Mouse (Mus musculus) urinary bladder, postnatal 10 days (tissue): ENCODE measurements at regions not wholly inside any gene's neighbourhood (a gene's known extent, or its start where the extent isn't known, plus 50 kb on each side); places are given as distances from the start of the nearest gene placed in this dataset.

Experiments
- DNase-seq: peaks from one replicate; pipeline ENCODE4 v3.0.0; 2022; ENCODE audit warnings: low spot score

DNA sequence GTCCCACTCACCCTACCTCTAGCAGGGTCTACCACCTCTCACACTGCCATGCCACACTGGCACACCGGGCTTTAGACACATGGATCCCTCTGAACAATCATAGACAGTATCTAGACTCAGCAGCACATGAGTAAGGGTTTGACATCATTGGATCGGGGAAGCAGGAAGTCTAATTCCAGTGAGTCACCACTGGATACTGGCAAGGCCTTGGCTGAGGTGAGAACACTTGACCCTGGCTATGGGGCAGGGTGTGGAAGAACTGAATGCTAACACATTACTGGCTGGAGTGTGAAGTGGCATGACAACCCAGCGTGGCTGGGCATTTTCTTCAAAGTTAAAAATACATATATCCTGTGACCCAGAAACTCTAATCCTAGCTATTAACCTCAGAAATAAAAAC lies 114.4 kb downstream of the H2afy start:
- no peak for DNase-seq

GRCm38 (mm10) chr13:56014006-56014405 lies 122.2 kb downstream of the H2afy start:
- no peak for DNase-seq

DNA sequence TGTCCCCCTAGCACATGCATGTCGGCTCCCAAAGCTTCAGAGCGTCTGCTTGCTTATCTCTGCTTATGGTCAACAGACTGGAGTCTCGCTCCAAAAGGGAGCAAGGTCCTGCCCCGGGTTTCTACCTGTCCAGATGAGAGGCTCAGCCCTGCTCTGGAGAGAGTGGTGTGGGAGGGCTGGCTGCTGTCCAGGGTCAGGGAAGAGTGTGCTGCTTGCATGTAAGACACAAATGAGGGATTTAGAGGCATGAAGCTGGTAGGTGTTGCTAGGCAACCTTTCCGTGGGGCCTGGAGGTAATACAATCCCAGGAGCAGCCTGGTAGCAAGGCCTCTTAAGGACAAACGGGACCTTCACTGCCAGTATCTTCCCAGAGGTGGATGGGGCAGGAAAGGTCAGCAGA lies 125.7 kb downstream of the H2afy start:
- DNase-seq: no peak

- no peak for DNase-seq
Observed at GRCm38 (mm10) chr13:56006827-56007226, 129.3 kb downstream of the H2afy start.

DNA sequence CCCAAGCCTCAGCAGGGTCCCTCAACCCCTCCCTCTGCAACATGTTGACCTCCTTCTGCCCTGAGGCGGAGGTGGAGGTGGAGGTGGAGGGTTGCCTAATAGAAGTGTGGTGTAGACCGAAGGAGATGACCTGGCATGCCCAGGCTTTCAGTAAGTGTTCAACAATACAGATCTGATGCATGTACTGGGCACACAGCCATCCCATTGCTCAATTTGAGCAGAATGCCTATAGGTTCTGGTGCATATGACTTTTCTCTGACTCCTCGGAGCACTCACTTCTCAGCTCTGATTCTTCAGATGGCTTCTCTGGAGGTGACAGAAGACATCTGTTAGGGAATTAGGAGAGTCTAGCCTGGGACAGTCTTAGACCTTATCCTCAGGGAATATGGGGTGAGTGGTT lies 130.4 kb downstream of the H2afy start:
- no peak for DNase-seq

- no peak for DNase-seq
Observed at GRCm38 (mm10) chr13:56003724-56004393, 132.3 kb downstream of the H2afy start.

- DNase-seq: no peak
Observed at GRCm38 (mm10) chr13:55995255-55995654, 140.9 kb downstream of the H2afy start.

- no peak for DNase-seq
Observed at GRCm38 (mm10) chr13:55994460-55994859, 141.7 kb downstream of the H2afy start.

DNA sequence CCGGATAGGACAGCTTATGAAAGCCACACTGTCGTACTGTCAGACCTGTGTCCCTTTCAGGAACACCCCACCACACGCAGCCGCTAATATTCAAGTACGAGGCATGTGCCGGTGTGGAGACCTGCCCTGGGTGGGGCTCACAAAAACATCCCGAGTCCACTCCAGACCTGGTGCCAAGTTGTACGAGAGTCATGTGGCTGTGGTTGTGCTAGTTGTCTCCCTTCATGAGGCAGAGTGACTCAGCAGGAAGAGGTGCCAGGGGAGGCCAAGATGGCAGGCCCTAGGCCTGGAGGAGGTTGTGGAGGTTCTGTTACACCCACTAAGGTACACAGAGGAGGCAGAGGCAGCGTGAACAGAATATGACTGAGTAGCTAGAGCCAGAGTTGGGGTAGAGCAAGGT lies 143.5 kb downstream of the H2afy start:
- no peak for DNase-seq

DNA sequence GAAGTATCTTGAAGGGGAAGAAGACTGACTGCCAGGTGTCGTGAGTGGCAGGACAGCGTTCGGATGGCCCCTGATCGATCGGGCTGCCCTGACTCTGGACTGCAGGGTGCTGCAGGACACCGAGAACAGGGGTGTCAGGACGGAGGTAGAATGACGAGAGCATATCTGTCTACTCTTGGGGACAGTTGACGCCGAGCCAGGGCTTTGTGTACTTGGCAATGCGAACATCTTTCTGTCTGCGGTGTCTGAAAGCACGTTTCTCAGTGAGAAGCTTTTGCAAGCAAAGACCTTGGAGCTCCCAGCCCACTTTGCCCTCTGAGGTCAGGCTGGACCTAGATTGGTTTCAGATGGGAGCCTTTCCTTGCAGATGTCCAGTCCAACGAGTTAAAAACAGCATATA lies 144.9 kb downstream of the H2afy start:
- no peak for DNase-seq

DNA sequence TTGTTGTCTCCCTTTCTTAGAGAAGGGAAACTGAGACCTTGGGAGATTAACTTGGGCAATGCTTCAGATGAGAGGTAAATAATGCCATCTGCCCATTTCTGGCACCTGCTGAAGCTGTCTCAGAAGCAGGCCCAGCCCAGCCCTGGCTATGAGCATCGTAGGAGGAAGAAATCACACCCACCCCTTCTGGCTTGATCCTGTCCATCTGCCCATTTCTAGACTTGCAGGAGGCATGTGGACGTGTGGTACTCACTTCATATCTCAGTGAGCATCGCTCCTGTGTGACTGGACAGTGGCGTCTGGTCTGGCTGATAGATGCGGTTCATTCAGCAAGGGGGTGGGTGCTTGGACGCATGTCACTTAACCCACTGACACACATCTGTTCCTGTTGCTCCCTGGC lies 146.0 kb downstream of the H2afy start:
- DNase-seq: no peak

- no peak for DNase-seq
Observed at GRCm38 (mm10) chr13:55989401-55989800, 146.8 kb downstream of the H2afy start.

DNA sequence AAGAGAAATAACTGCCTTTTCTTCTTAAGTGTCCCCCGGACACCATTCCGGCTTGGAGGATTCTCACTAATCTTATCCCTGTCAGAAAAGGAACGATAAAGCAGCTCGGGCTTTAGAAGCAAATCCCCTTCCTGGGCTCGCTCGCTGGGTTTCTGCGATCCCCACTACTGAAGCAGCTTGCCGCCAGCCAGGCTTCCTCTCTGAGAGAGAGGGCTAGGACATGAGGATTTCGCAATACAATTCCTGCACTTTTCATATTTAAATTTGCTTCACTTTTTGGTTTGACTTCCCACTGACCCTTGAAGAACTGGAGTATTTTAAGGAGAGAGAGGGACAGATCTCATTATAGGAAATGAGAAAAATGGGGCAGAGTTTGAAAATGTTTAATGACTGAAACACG lies 149.4 kb upstream of the Pitx1 start:
- no peak for DNase-seq

DNA sequence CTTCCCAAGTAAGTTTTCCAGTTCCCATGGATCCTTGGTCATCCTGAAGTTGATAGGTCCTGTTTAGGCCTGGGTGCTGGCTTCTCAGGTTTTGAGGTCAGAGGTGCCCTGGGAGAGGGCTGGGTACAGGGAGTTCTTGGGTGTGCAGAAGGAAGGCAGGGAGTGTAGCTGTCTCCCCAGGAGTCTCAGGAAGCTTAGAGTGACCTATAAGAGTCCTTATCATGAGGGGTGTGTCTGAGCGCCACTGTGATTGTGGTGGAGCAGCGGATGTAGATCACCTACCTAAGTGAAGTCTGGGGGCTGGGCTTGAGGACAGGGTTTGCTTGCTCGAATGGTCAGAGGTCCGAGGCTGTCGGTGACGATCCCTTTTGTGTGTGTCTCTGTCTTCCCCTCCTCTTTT lies 148.8 kb upstream of the Pitx1 start:
- no peak for DNase-seq

- no peak for DNase-seq
Observed at GRCm38 (mm10) chr13:55983851-55984250, 147.9 kb upstream of the Pitx1 start.

- DNase-seq: no peak
Observed at GRCm38 (mm10) chr13:55981041-55981440, 145.0 kb upstream of the Pitx1 start.

DNA sequence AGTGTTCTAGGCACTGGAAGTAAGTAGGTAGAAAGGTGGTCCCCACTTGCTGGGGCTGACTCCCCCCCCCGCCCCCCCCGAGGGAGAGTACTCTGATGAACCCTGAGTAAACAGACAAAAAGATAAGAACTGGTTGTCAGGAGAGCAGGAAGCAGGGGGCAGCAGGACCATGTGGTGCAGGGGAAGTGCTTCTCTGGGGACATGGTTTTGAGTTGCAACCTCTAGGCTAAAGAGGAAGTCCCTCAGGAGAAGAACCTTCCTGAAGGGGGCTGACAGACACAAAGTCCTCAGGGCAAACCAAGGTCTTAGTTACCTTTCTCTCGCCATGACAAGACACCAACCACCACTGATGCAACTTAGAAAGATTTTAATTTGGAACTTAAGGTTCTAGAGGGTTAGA lies 141.9 kb upstream of the Pitx1 start:
- no peak for DNase-seq

- DNase-seq: no peak
Observed at GRCm38 (mm10) chr13:55976911-55977381, 141.0 kb upstream of the Pitx1 start.

DNA sequence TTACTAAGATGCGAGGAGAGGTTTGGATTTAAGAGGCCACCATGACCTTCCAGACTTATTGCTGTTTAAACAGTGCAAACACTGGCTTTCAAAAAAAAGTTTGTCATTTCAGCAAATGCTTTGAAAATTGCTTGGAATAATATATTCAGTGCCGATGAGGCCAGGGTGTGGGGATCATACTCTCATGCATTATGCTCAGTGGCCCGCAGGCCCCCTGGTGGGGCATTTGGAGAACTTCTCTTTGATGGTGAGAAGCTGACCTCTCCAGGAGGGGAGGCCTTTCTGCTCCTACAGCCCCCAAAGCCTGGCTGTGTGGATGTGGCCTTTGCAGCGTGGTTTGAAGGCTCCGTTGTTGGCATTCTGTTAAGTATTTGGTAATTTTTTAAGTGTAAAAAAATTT lies 138.1 kb upstream of the Pitx1 start:
- DNase-seq: no peak

DNA sequence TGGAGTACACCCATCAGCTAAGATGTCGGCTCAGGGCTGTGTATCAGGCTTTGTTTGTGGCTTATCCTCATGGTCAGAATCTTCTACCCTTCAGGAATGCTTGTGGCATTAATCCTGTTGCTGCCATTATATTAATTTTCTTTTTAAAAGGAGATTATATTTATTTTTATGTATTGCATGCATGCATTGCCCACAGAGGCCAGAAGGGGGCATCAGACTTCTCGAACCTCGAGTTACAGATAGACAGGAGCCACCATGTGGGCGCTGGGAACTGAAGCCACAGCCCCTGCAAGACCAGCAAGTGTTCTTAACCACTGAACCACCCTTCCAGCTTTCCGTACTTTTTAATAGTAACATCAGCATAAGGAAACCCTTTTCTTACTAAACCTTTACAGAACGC lies 134.7 kb upstream of the Pitx1 start:
- no peak for DNase-seq

GRCm38 (mm10) chr13:55969473-55969872 lies 133.5 kb upstream of the Pitx1 start:
- no peak for DNase-seq

- no peak for DNase-seq
Observed at GRCm38 (mm10) chr13:55967151-55967550, 131.2 kb upstream of the Pitx1 start.

- peak; percentile 56 for DNase-seq
Observed at GRCm38 (mm10) chr13:55963005-55963620, 127.1 kb upstream of the Pitx1 start.

- DNase-seq: no peak
Observed at GRCm38 (mm10) chr13:55962254-55962866, 126.4 kb upstream of the Pitx1 start.
